Mouse (Mus musculus): ENCODE results near the gene Arhgap27.

GRCm38 (mm10) chr11:103371222-103371539, 7.7 kb upstream of the Arhgap27 start:
- TF ChIP-seq CTCF (IDR thresholded peaks at IDR 0.05; ENCODE audit: borderline replicate concordance, insufficient read depth, low read depth, low read length): no peak
- no peak for TF ChIP-seq POLR2A (IDR thresholded peaks at IDR 0.05; ENCODE audit: borderline replicate concordance, insufficient read depth, low read length)

Data from cerebellum, adult 2 months (tissue).